Mouse (Mus musculus): ENCODE measurements at regions not wholly inside any gene's neighbourhood (a gene's known extent, or its start where the extent isn't known, plus 50 kb on each side); places are given as distances from the start of the nearest gene placed in this dataset.

GRCm38 (mm10) chr3:23592506-23593141 lies 1516.2 kb downstream of the Tbl1xr1 start:
- no peak for DNase-seq (ENCODE audit: low read depth, low spot score)

- no peak for DNase-seq (ENCODE audit: low read depth, low spot score)
Observed at GRCm38 (mm10) chr3:23601469-23601868, 1525.0 kb downstream of the Tbl1xr1 start.

GRCm38 (mm10) chr3:23610054-23610453 lies 1533.6 kb downstream of the Tbl1xr1 start:
- DNase-seq (ENCODE audit: low read depth, low spot score): no peak

GRCm38 (mm10) chr3:23658585-23659252 lies 1485.3 kb downstream of the Naaladl2 start:
- DNase-seq (ENCODE audit: low read depth, low spot score): no peak

GRCm38 (mm10) chr3:23706748-23707147 lies 1437.3 kb downstream of the Naaladl2 start:
- DNase-seq (ENCODE audit: low read depth, low spot score): no peak
